Mouse (Mus musculus): ENCODE data around the gene Dtnb.

Dtnb gene

DNA sequence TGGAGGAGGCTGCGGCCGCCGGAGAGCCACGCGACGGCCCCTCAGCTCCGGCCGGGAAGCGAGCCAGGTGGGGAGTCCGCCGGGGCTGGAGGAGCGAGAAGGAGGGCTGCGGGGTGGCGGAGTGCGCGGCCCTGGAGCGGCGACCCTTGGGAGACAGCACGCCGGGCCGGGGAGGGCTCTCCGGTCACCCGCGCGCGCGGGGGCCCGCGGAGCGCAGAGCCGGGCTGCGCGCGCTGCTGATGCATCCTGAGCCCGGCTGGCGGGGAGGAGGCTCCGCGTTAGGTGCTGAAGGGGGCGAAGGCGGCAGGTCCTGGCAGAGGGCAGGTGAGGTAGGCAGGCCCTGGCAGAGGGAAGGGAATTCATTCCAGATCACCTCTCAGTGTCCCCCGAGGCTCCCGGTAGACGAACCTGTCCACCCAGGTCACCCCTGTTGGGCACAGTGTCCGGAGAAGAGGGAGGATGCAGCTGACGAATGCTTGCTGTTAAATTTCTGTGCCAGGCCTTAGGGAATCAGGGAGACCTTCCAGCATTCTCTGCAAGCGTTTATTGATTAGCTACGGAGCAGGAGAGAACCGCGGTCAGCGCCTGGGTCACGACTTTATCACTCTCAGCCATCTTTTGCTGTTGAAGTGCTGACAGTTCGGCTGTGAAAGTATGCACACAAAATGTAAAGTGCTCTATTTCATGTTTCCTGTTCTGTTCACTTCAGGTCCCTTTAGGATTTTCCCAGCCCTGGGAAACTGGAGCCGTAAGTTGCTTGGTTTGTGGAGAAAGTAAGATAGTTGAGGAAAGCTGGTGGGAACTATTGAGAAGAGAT is 608 bp downstream of the Dtnb start:
- peak in 1 of 2 experiments; percentile 49 for DNase-seq (ENCODE audit: low spot score in 2 of 2)

GRCm38 (mm10) chr12:3573410-3573809 is 1.2 kb downstream of the Dtnb start:
- no peak for DNase-seq (ENCODE audit: low spot score in 2 of 2)

GRCm38 (mm10) chr12:3574670-3575069 is 2.5 kb downstream of the Dtnb start:
- DNase-seq (ENCODE audit: low spot score in 2 of 2), result no peak

DNA sequence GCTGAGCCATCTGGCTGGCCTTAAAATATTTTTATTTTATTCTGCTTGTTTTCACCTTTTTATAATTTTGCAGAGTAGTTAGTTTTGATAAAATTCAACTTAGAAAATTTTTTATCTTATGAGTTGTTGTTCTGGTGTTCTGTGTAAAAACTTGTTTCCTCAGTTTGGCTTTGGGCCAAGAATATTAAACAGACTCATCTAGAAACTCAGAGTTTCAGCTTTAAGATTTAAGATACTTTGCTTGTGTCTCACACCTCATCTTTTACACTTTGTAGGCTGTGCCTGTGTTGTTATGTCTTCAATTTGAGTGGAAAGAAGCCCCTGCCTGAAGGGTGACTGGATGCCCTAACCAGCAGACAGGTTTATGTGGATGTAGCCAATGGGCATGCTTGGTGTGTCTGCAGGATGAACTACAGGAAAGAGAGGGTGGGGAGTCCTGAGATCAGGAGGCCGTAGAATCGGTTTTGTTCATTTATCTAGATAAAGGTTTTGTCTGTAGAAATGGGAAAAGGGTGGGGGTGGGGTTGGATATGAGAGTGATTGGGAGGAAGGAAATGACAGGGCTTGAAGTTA is 7.9 kb downstream of the Dtnb start:
- no peak for DNase-seq (ENCODE audit: low spot score in 2 of 2)

- no peak for DNase-seq (ENCODE audit: low spot score in 2 of 2)
Observed at GRCm38 (mm10) chr12:3582604-3583003, 10.4 kb downstream of the Dtnb start.

- DNase-seq (ENCODE audit: low spot score in 2 of 2), result no peak
Observed at GRCm38 (mm10) chr12:3585525-3585924, 13.3 kb downstream of the Dtnb start.

GRCm38 (mm10) chr12:3587010-3587409 is 14.8 kb downstream of the Dtnb start:
- DNase-seq (ENCODE audit: low spot score in 2 of 2), result no peak

- no peak for DNase-seq (ENCODE audit: low spot score in 2 of 2)
Observed at GRCm38 (mm10) chr12:3590039-3590438, 17.9 kb downstream of the Dtnb start.

- DNase-seq (ENCODE audit: low spot score in 2 of 2), result no peak
Observed at GRCm38 (mm10) chr12:3591595-3591994, 19.4 kb downstream of the Dtnb start.

GRCm38 (mm10) chr12:3602786-3603185 is 30.6 kb downstream of the Dtnb start:
- no peak for DNase-seq (ENCODE audit: low spot score in 2 of 2)

- DNase-seq (ENCODE audit: low spot score in 2 of 2), result no peak
Observed at GRCm38 (mm10) chr12:3606202-3606601, 34.0 kb downstream of the Dtnb start.

DNA sequence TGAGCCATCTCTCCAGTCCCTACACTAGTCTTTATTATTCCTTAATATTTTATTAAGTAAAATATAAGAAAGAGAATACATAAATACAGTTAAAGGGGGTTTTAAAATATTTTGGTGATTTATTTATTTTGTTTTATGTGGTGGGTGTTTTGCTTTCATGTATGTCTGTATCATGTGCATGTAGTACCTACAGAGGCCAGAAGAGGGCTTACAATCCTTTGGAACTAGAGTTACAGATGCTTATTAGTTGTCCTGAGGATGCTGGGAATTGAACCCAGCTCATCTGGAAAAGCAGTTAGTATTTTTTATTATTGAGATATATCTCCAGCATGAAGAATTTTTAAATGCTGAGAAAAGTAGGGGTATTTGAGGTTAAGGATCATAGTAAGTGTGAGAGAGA is 37.6 kb downstream of the Dtnb start:
- no peak for DNase-seq (ENCODE audit: low spot score in 2 of 2)

- DNase-seq (ENCODE audit: low spot score in 2 of 2), result no peak
Observed at GRCm38 (mm10) chr12:3611871-3612270, 39.7 kb downstream of the Dtnb start.

GRCm38 (mm10) chr12:3615041-3615440 is 42.9 kb downstream of the Dtnb start:
- DNase-seq (ENCODE audit: low spot score in 2 of 2), result no peak

DNA sequence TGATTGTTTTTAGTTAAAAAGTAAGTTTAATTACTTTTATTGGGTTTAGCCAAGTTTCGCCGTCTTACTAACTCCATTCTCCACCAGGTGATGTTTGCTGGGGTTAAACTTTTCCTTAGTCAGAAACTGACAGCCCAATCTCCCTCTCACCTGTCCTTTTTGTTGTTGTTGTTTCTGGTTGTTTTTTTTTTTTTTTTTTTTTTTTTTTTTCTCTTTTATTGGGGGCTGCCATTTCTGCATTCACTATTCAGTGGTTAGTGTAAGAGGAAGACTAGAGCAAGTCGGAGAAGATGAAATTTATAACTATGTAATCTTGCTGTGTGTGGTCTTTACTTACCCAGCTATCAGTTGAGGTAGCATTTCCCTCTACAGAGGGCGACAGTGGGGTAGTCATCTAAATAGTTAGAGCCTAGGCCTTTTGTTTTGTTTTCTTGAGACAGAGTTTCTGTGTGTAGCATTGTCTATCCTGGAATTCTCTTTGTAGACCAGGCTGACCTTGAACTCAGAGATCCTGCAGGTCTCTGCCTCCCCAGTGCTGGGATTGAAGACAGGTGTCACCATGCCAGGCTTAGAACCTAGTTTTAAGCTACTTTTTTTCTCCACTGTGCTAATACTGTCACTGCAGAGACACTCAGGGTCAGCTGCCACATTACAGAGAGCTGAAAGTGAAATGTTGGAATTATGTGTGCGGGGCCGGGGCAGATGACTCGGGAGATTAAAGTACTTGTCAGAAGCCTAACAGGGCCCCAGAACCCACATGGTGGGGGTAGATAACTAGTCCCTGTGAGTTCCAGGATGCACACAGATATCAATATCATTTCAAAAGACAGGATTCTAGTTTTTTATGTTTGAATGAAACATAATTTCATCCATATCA is 46.2 kb downstream of the Dtnb start:
- no peak for DNase-seq (ENCODE audit: low spot score in 2 of 2)

DNA sequence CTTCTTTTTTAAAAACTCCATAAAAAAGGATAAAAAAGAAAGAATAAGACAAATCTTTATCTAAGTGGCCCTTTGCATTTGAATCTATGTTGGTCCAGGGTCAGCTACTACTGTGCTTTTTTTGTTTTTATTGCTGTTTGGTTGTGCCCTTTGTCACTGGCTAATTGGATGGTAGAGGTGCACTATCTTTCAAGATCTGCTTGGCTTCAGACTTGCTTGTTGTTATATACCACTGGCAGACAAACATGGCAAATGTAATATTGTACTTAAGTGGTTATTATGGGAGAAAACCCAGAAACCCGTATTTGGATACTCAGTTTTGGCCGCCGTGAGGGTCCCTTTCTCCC is 46.8 kb downstream of the Dtnb start:
- DNase-seq (ENCODE audit: low spot score in 2 of 2), result no peak

DNA sequence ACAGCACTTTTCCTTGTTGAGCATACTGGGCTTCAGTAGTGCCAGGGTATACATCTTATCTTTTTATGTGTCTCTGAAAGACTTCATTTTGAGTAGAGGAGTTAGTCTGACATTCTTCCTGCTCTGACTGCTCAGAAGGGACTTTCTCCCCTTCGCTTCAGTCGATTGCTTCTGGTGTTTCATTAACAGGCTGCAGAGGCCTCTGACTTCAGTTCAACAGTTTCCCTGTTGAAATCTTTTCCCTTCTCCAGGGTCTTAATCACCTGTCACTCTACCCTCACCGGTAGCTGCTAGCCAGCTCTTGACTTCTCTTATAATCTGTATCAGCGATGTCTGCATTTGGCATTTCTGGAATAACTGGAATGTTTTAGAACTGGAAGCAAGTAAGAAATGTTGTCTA is 54.7 kb downstream of the Dtnb start:
- no peak for DNase-seq (ENCODE audit: low spot score in 2 of 2)

GRCm38 (mm10) chr12:3641931-3642330 is 69.8 kb downstream of the Dtnb start:
- no peak for DNase-seq (ENCODE audit: low spot score in 2 of 2)

DNA sequence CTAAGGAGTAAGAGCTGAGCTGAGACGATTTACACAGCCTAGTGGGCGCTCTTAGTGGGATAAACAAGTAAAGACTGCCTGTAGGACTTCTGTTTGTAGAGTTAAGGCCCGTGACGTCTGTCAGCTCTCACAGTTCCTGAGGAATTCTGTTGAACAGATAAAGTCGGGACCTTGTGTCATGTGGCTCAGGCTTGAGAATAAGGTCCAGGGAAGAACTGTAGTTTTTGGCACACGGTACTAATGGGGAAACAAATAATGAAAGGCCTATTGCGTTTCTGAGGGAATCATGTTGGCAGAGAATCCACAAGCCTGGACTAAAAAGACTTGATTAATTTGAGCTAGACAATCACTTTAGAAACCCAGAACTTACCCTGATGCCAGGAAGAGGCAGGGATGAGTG is 84.6 kb downstream of the Dtnb start:
- DNase-seq (ENCODE audit: low spot score in 2 of 2), result no peak

DNA sequence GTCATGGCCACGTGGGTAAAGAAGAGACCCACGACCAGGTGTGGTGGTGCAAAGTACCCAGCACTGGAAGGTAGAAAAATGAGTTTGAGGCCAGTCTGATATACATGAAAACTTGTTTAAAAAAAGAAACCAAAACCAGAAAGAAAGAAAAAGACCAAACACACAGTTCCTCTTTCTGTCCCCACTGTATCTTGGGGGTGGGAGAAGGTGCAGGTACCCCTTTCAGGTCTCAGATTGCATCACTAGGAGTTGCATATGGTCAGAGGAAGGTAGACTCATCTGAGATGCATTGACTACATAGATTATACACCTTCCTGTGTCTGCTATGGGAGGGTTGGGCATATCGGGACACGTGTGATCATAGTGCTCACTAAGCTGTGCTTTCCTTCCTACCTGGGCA is 85.1 kb downstream of the Dtnb start:
- no peak for DNase-seq (ENCODE audit: low spot score in 2 of 2)

DNA sequence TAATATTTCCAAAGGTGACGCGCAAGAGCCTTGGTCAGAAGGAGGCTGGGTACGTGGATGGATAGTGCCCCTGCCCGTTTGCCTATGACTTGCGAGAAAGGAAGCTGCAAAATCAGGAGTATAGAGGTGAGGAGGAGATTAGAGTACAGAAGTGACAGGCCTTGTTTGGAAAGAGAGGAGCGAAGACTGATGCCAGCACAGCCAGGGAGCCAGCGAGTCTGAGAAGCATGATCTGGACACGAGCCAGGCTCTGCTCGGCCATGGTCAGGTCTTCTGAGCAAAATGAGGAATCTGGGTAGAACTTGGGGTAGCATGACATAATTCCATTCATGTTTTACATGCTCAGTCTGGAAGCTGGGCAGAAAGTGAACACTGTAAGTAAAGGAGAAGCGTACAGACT is 85.6 kb downstream of the Dtnb start:
- DNase-seq (ENCODE audit: low spot score in 2 of 2), result no peak

- DNase-seq (ENCODE audit: low spot score in 2 of 2), result no peak
Observed at GRCm38 (mm10) chr12:3659554-3660311, 87.6 kb downstream of the Dtnb start.
